Mouse (Mus musculus): ENCODE measurements at regions not wholly inside any gene's neighbourhood (a gene's known extent, or its start where the extent isn't known, plus 50 kb on each side); places are given as distances from the start of the nearest gene placed in this dataset.

DNA sequence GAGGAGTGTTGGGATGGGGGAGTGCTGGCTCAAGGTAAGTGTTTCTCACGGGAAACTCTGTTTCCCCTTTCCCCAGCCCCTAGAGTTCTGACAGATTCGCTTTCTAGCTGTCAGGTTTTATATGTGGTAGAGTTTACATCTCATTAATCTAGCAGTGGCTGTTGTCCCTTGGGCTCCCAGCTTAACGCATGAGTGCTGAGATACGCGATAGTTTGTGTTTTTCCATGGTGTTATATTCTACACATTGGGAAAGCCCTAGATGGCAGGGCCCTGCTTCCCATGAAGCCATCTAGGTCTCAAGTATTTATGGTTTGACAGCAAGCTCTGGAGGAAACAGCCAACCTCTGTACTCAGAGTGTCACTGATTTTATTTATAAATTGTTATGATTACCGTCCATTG lies 373.8 kb downstream of the Cd83 start:
- Histone ChIP-seq H3K27ac (ENCODE audit: low read length) (no peak overlapping the region), H3K4me3 (ENCODE audit: low read length) (no peak overlapping the region), H3K36me3 (ENCODE audit: control insufficient read depth, insufficient read depth, low read length) (no peaks in the 10 kb centered on the region), H3K4me2 (ENCODE audit: low read depth, low read length) (no peak overlapping the region), H3K4me1 (ENCODE audit: control insufficient read depth, insufficient read depth, low read length) (no peaks in the 10 kb centered on the region), H3K9ac (ENCODE audit: low read depth, low read length) (no peak overlapping the region), H3K27me3 (replicated peaks; ENCODE audit: control insufficient read depth, insufficient read depth, low read length) (no peaks in the 10 kb centered on the region), H3K9me3 (ENCODE audit: control insufficient read depth, low read length) (no peaks in the 10 kb centered on the region)
- no peak for ATAC-seq
- 51% methylated on average over 6 of the region's 6 CpGs for WGBS

DNA sequence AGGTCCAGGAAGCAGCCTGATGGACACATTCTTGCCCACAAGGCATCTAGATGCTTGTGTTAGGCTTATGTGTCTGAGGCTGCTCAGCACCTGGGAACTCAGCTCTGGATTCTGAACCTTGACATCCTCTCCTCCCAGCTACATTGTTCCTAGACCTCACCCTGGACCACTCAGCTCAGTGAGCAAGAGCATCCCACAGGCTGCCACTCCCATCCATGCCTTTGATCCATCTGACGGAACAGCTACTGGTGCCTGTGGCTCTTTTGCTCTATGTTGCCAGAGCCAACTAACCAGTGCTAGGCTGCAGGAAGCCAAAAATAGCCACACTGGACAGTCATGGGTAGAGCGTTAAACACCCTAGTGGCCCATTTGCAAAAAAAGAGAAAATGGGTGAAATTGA lies 374.8 kb downstream of the Cd83 start:
- ATAC-seq, result no peak
- Histone ChIP-seq H3K27me3 (replicated peaks; ENCODE audit: control insufficient read depth, insufficient read depth, low read length) (no peaks in the 10 kb centered on the region), H3K36me3 (ENCODE audit: control insufficient read depth, insufficient read depth, low read length) (no peaks in the 10 kb centered on the region), H3K4me1 (ENCODE audit: control insufficient read depth, insufficient read depth, low read length) (no peaks in the 10 kb centered on the region), H3K4me2 (ENCODE audit: low read depth, low read length) (no peak overlapping the region), H3K4me3 (ENCODE audit: low read length) (no peak overlapping the region), H3K27ac (ENCODE audit: low read length) (no peak overlapping the region), H3K9me3 (ENCODE audit: control insufficient read depth, low read length) (no peaks in the 10 kb centered on the region), H3K9ac (ENCODE audit: low read depth, low read length) (no peak overlapping the region)
- WGBS, result 92% methylated on average over 2 of the region's 2 CpGs

- Histone ChIP-seq H3K4me1 (ENCODE audit: control insufficient read depth, insufficient read depth, low read length) (no peaks in the 10 kb centered on the region), H3K9me3 (ENCODE audit: control insufficient read depth, low read length) (no peaks in the 10 kb centered on the region), H3K27me3 (replicated peaks; ENCODE audit: control insufficient read depth, insufficient read depth, low read length) (no peaks in the 10 kb centered on the region), H3K9ac (ENCODE audit: low read depth, low read length) (no peak overlapping the region), H3K4me3 (ENCODE audit: low read length) (no peak overlapping the region), H3K27ac (ENCODE audit: low read length) (no peak overlapping the region), H3K4me2 (ENCODE audit: low read depth, low read length) (no peak overlapping the region), H3K36me3 (ENCODE audit: control insufficient read depth, insufficient read depth, low read length) (no peaks in the 10 kb centered on the region)
- no peak for ATAC-seq
Measured at GRCm38 (mm10) chr13:44164746-44165145, 380.2 kb downstream of the Cd83 start.

DNA sequence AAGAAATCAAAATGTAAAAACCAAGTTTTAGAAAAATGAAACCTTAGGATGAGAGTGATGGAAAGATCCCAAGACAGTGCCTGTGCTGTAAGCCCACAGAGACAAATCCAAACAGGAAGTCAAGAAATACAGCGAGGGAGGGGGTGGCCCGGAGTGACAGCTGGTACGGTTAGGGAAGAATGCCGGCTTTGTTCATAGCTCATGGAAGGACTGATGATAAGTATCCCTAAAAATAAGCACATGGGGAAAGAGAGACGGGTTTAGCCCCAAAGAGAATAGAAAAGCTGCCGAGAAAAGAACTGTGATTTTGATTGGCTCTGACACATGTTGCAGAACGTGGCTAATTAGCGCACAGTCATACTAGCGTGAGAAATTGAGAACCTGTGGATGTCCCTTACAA lies 382.6 kb downstream of the Cd83 start:
- H3K27me3 ChIP-seq (replicated peaks; ENCODE audit: control insufficient read depth, insufficient read depth, low read length), result no peaks in the 10 kb centered on the region
- no peak overlapping the region for H3K9ac ChIP-seq (ENCODE audit: low read depth, low read length)
- H3K4me2 ChIP-seq (ENCODE audit: low read depth, low read length), result no peak overlapping the region
- no peaks in the 10 kb centered on the region for H3K9me3 ChIP-seq (ENCODE audit: control insufficient read depth, low read length)
- WGBS, result 62% methylated on average over 9 of the region's 9 CpGs
- no peak for ATAC-seq
- no peak overlapping the region for H3K27ac ChIP-seq (ENCODE audit: low read length)
- H3K36me3 ChIP-seq (ENCODE audit: control insufficient read depth, insufficient read depth, low read length), result no peaks in the 10 kb centered on the region
- H3K4me3 ChIP-seq (ENCODE audit: low read length), result no peak overlapping the region
- no peaks in the 10 kb centered on the region for H3K4me1 ChIP-seq (ENCODE audit: control insufficient read depth, insufficient read depth, low read length)

DNA sequence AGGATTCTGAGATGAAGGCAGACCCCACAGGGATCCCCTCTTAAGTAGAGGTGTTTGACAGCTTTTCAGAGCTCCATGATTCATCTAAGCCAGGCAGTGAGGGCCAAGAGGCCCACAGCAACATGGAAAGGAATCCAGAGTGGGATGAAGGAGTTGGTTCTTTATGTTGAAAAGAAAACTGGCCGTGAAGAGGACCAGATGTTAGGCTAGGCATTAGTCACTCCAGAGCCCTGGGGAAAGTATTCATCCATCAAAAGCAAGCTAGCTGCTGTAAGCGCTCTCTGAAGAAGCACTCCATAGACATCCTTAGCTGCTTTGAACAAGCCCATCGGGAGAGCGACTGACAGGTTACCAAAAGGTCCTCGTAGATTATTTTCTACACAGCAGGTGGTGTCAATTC lies 383.6 kb downstream of the Cd83 start:
- Histone ChIP-seq H3K9ac (ENCODE audit: low read depth, low read length) (no peak overlapping the region), H3K36me3 (ENCODE audit: control insufficient read depth, insufficient read depth, low read length) (no peaks in the 10 kb centered on the region), H3K4me1 (ENCODE audit: control insufficient read depth, insufficient read depth, low read length) (no peaks in the 10 kb centered on the region), H3K9me3 (ENCODE audit: control insufficient read depth, low read length) (no peaks in the 10 kb centered on the region), H3K27ac (ENCODE audit: low read length) (no peak overlapping the region), H3K4me2 (ENCODE audit: low read depth, low read length) (no peak overlapping the region), H3K27me3 (replicated peaks; ENCODE audit: control insufficient read depth, insufficient read depth, low read length) (no peaks in the 10 kb centered on the region), H3K4me3 (ENCODE audit: low read length) (no peak overlapping the region)
- 59% methylated on average over 5 of the region's 5 CpGs for WGBS
- no peak for ATAC-seq

DNA sequence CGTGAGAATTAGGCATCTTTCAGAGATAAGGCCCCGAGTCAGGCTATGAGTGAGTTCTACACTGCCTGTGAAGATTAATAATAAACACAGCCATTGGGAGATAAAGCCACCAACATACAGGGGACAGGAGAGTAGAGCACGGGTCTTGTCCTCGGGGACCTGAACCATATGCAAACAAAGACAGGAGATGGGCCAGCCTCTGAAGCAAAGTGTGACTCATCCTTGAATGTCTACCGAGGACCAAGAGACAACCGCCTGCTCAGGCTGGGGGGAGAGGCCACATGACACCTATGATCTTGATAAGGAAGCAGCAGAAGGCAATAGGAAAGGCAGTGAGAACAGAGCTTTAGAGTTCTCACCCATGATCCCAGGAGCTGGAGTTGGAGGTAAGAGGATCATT lies 387.1 kb downstream of the Cd83 start:
- Histone ChIP-seq H3K27me3 (replicated peaks; ENCODE audit: control insufficient read depth, insufficient read depth, low read length) (no peaks in the 10 kb centered on the region), H3K9me3 (ENCODE audit: control insufficient read depth, low read length) (no peaks in the 10 kb centered on the region), H3K4me1 (ENCODE audit: control insufficient read depth, insufficient read depth, low read length) (no peaks in the 10 kb centered on the region), H3K4me3 (ENCODE audit: low read length) (no peak overlapping the region), H3K4me2 (ENCODE audit: low read depth, low read length) (no peak overlapping the region), H3K9ac (ENCODE audit: low read depth, low read length) (no peak overlapping the region), H3K36me3 (ENCODE audit: control insufficient read depth, insufficient read depth, low read length) (no peaks in the 10 kb centered on the region), H3K27ac (ENCODE audit: low read length) (no peak overlapping the region)
- peak; percentile 40; the same call in 1 of the 2 replicates for ATAC-seq
- 40% methylated on average over 6 of the region's 6 CpGs for WGBS

GRCm38 (mm10) chr13:44172701-44173100 lies 388.1 kb downstream of the Cd83 start:
- 90% methylated on average over 5 of the region's 5 CpGs for WGBS
- no peak for ATAC-seq
- H3K9ac ChIP-seq (ENCODE audit: low read depth, low read length), result no peak overlapping the region
- no peak overlapping the region for H3K4me3 ChIP-seq (ENCODE audit: low read length)
- no peak overlapping the region for H3K4me2 ChIP-seq (ENCODE audit: low read depth, low read length)
- H3K27ac ChIP-seq (ENCODE audit: low read length), result no peak overlapping the region
- no peaks in the 10 kb centered on the region for H3K36me3 ChIP-seq (ENCODE audit: control insufficient read depth, insufficient read depth, low read length)
- no peaks in the 10 kb centered on the region for H3K9me3 ChIP-seq (ENCODE audit: control insufficient read depth, low read length)
- H3K27me3 ChIP-seq (replicated peaks; ENCODE audit: control insufficient read depth, insufficient read depth, low read length), result no peaks in the 10 kb centered on the region
- H3K4me1 ChIP-seq (ENCODE audit: control insufficient read depth, insufficient read depth, low read length), result no peaks in the 10 kb centered on the region

- H3K4me1 ChIP-seq (ENCODE audit: control insufficient read depth, insufficient read depth, low read length), result no peaks in the 10 kb centered on the region
- H3K4me2 ChIP-seq (ENCODE audit: low read depth, low read length), result no peak overlapping the region
- no peaks in the 10 kb centered on the region for H3K9me3 ChIP-seq (ENCODE audit: control insufficient read depth, low read length)
- no peak overlapping the region for H3K9ac ChIP-seq (ENCODE audit: low read depth, low read length)
- no peak for ATAC-seq
- H3K36me3 ChIP-seq (ENCODE audit: control insufficient read depth, insufficient read depth, low read length), result no peaks in the 10 kb centered on the region
- WGBS, result 87% methylated on average over 2 of the region's 2 CpGs
- no peaks in the 10 kb centered on the region for H3K27me3 ChIP-seq (replicated peaks; ENCODE audit: control insufficient read depth, insufficient read depth, low read length)
- no peak overlapping the region for H3K4me3 ChIP-seq (ENCODE audit: low read length)
- no peak overlapping the region for H3K27ac ChIP-seq (ENCODE audit: low read length)
Measured at GRCm38 (mm10) chr13:44174236-44174635, 389.7 kb downstream of the Cd83 start.

DNA sequence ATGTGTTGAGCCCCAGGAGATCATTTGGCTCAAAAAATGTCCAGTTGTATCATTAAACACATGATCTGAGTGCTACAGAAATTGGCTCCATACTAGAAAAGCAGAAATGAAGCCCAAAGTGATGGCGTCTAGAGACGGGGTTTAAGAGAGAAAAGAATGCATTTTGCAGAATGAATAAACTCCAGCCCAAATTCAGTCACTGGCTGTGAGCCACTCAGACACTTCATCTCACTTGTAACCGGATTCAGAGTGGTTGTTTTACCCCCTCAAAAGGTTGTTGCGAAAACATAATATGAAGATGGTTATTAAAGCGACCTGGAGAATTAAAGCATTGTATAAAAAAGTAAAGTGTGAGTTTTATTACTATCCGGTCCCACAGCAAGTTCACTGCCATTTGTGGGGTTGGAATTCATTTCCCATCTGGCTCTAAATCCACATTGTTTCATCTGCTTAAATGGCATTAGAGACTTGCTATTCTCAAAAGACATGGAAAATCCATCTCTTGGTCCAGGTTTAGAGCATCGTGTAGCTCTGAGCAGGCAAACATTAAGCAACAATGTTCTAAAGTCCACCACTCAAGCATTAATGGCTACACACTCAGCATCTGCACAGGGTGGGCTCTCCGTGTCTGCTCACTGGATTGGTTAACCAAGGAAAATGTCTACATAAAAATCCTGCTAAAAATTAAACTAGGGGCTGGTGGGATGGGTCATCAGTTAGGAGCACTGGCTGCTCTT lies 390.9 kb downstream of the Cd83 start:
- Histone ChIP-seq H3K27ac (ENCODE audit: low read length) (no peak overlapping the region), H3K4me3 (ENCODE audit: low read length) (no peak overlapping the region), H3K4me1 (ENCODE audit: control insufficient read depth, insufficient read depth, low read length) (no peaks in the 10 kb centered on the region), H3K36me3 (ENCODE audit: control insufficient read depth, insufficient read depth, low read length) (no peaks in the 10 kb centered on the region), H3K4me2 (ENCODE audit: low read depth, low read length) (no peak overlapping the region), H3K9me3 (ENCODE audit: control insufficient read depth, low read length) (no peaks in the 10 kb centered on the region), H3K9ac (ENCODE audit: low read depth, low read length) (no peak overlapping the region), H3K27me3 (replicated peaks; ENCODE audit: control insufficient read depth, insufficient read depth, low read length) (no peaks in the 10 kb centered on the region)
- no peak for ATAC-seq
- 83% methylated on average over 8 of the region's 8 CpGs for WGBS

DNA sequence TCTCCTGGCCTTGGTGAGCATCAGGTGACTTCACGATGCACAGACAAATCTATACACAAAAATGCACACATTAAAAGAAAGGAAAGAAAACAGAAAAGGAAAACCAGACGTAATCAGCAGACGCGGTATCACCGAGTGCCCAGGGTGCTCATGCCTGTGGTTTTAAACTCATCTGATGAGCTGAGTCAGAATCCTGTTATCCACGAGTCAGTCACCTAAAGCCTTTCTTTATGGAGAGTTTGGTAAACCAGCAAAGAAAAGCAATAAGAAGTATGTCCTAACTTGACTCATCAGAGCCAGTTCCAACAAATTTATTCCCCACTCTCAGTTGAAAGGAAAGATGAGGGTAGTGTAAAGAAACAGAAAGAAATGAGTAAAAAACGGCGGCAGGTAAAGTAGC lies 391.5 kb downstream of the Cd83 start:
- Histone ChIP-seq H3K4me3 (ENCODE audit: low read length) (no peak overlapping the region), H3K9ac (ENCODE audit: low read depth, low read length) (no peak overlapping the region), H3K27ac (ENCODE audit: low read length) (no peak overlapping the region), H3K9me3 (ENCODE audit: control insufficient read depth, low read length) (no peaks in the 10 kb centered on the region), H3K36me3 (ENCODE audit: control insufficient read depth, insufficient read depth, low read length) (no peaks in the 10 kb centered on the region), H3K27me3 (replicated peaks; ENCODE audit: control insufficient read depth, insufficient read depth, low read length) (no peaks in the 10 kb centered on the region), H3K4me1 (ENCODE audit: control insufficient read depth, insufficient read depth, low read length) (no peaks in the 10 kb centered on the region), H3K4me2 (ENCODE audit: low read depth, low read length) (no peak overlapping the region)
- no peak for ATAC-seq
- WGBS, result 86% methylated on average over 8 of the region's 8 CpGs

All from intestine, embryonic 16.5 days (tissue).